Mouse (Mus musculus) bone marrow macrophage, adult 2 months (primary cell): ENCODE measurements around the gene Map7. TPM values are rescaled to one million over a fixed set of nuclear protein-coding genes. Genes with fewer than 3 reads are reported as not detected.

Experiments
- H3K27ac ChIP-seq: 2 replicates; pipeline ENCODE4 v1.5.1; 2012; ENCODE audit warnings: low read depth, low read length; ENCODE audit not compliant: insufficient read depth
- H3K4me1 ChIP-seq: 2 replicates; pipeline ENCODE4 v1.6.1; 2012; ENCODE audit warnings: low read length; ENCODE audit not compliant: control insufficient read depth, insufficient read depth
- H3K4me3 ChIP-seq: 2 replicates; pipeline ENCODE4 v1.5.1; 2012; ENCODE audit warnings: mild to moderate bottlenecking, low read length, moderate library complexity; ENCODE audit not compliant: insufficient read depth
- CTCF ChIP-seq: IDR thresholded peaks from 2 replicates; pipeline ENCODE4 v1.5.1; 2012; ENCODE audit warnings: low read depth, mild to moderate bottlenecking, low read length, moderate library complexity
- POLR2A ChIP-seq: IDR thresholded peaks from 2 replicates; pipeline ENCODE4 v1.6.1; 2012; ENCODE audit warnings: mild to moderate bottlenecking, low read depth, low read length, borderline replicate concordance
- polyA plus RNA-seq: library from polyadenylated mRNA; stranded (reverse); fragments of >200 nt; gene quantifications from 2 replicates; pipeline ENCODE4 v1.2.4, GENCODE M21; 2012; ENCODE audit not compliant: missing spikeins, insufficient read depth, insufficient read length

The Map7 gene
- 0.55 TPM in 1 of 2 replicates, not detected in the other for polyA plus RNA-seq

DNA sequence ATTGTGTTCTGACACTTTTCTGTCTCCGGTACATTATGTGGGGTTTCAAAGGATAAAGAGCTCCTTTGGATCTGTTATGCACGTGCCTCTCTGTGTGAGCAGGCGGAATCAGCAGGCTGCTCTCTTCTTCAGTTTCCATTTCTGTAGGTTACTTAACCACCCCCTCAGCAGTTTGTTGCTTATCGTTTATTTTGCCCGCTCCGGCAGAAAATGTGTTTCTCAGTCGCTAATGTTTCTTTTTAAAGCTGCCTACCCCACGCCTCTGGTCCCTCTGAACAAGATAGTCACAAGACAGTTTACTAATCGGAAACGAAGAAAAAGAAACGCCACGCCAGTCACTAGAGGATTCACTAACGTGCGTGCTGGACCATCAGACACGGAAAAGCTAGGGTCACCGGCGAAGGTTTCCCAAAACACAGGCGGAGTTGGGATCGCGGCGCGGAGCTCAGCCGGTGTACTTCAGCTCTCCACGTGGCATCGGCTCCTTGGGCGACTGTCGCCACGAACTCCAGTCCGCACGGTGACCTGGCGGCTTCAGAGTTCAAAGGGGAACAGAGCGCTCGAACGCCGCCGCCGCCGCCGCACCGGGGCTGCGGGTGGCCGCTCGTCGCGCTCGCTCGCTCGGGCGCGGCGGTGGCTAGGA lies at the start of gene Map7:
Gene Map7, plus strand, starts transcription at position 342 of the 643 bp plus-strand sequence.
- Histone ChIP-seq H3K4me1 (no peaks in the 10 kb centered on the region), H3K4me3 (peak within 1 kb of the TSS; percentile 54), H3K27ac (no peak within 1 kb of the TSS)
- no peak for TF ChIP-seq CTCF
- no peak for TF ChIP-seq POLR2A

GRCm38 (mm10) chr10:20101456-20101855 lies 46.8 kb upstream of the Map7 start:
- Histone ChIP-seq H3K4me3 (no peak overlapping the region), H3K27ac (no peak overlapping the region), H3K4me1 (peaks cover 27% of the 10 kb centered on the region)
- no peak for TF ChIP-seq POLR2A
- no peak for TF ChIP-seq CTCF

GRCm38 (mm10) chr10:20104271-20104931 lies 43.9 kb upstream of the Map7 start:
- H3K27ac ChIP-seq: peak overlapping the region; percentile 79
- TF ChIP-seq CTCF (no peak), POLR2A (no peak)
- H3K4me3 ChIP-seq: 0 out of 2 replicates have a peak overlapping the region, but pooled peaks have one; percentile 4
- peaks cover 28% of the 10 kb centered on the region for H3K4me1 ChIP-seq

DNA sequence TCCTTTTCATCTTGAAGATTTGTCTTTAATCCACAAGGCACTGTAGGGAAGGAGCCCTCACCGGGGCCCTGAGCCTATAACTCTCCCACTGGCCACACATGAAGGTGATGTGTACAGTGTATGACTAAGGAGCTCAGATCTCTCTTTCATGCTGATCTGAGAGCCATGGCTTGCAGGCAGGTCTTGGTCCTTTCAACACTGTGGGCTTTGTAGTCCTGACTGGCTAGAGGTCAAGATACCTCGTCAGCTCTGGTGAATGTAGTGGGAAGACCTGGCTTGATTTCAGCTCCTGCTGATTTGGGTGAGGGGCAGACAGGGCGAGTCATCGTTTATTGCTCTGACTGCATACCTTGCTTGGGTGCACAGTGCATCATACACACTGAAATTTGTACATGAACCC lies 42.7 kb upstream of the Map7 start:
- no peak for TF ChIP-seq CTCF
- TF ChIP-seq POLR2A: no peak
- Histone ChIP-seq H3K27ac (peak overlapping the region; percentile 79), H3K4me3 (no peak overlapping the region), H3K4me1 (peaks cover 28% of the 10 kb centered on the region)

DNA sequence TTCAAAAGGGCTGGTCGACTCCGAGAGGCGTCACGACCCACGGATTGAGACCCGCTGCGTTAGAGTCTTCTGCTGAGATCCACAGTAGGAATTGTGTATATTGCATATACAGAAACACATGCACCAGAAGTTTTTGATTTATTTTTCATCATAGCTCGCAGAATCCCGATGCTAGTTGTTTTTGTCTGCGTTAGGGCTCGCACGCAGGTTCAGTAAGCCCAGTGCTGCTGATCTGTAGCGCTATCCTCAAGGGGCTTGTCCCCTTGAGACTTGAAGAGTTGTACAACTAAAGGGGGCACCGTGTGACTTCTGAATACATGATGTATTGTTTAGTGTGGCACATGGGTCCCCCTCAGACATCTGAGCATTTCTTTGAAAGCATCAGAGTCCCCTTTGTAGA lies 41.2 kb upstream of the Map7 start:
- Histone ChIP-seq H3K4me1 (peaks cover 28% of the 10 kb centered on the region), H3K27ac (no peak overlapping the region), H3K4me3 (no peak overlapping the region)
- TF ChIP-seq POLR2A (no peak), CTCF (no peak)

DNA sequence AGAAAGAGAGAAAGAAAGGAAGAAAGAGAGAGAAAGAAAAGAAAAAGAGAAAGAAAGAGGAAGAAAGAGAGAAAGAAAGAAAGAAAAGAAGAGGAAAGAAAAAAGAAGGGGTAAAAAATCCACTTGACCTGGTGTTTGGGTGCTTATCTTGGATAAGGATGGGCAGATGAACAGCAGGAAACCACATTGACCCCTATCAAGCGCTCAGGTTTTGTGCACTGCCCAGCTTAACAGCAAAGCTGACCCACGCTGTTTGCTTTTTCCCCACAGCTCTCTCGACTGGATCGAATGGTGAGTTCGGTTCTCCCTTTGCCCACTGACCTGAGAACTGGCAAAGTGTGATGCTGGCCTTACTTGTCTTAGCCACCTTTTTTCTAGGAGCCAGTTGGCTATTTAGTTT lies 36.8 kb upstream of the Map7 start:
- Histone ChIP-seq H3K27ac (no peak overlapping the region), H3K4me1 (peaks cover under 1% of the 10 kb centered on the region; the same call in 1 of the 2 replicates), H3K4me3 (no peak overlapping the region)
- TF ChIP-seq CTCF (no peak), POLR2A (no peak)

DNA sequence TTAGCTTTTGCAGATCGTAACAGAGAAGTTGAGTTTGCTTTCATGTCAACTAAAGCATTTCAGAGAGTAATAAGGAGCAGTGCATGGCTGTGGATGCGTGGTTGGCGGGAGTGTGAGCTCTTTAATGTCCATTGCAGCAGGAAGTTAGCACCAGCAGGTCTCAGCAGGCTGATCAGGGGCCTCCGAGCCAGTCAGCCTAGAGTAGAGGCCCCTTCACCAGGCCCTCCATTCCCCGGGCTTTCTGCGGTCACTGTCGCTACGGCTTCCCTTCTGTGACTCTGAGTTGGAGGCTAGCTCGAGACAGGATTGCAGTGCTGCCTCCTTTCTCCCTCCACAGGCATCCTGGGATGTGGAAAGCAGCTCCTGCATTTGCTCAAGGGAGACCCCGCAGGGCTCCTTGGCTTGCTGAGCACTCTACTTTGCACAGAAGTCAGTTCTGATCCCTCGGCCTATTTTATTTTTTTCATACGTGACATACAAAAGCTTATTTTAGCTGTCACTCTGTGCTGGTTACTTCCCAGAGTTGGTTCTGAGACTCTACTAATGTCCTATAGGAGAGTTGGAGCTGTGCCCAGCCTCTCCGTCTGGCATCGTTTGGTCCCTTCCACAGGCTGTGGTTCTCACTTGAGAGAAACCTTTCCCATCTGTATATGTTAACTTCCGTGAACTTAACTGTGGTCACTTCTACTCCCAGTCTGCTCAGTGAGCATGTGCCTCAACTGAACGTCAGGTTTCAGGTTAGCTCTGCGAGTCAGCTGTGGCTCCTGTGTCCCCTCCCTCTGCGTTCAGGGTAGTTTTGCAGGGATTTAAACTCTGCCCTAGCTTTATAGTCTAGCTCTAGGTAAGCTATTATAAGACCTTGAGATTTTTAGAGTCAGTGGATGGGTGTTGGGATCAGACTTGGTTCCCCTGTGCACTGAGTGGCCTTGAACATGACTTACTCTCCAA lies 36.0 kb upstream of the Map7 start:
- H3K27ac ChIP-seq: no peak overlapping the region
- H3K4me1 ChIP-seq: no peaks in the 10 kb centered on the region
- TF ChIP-seq CTCF: no peak
- no peak for TF ChIP-seq POLR2A
- no peak overlapping the region for H3K4me3 ChIP-seq

- no peak overlapping the region for H3K4me3 ChIP-seq
- TF ChIP-seq CTCF: no peak
- TF ChIP-seq POLR2A: no peak
- peaks cover 10% of the 10 kb centered on the region for H3K4me1 ChIP-seq
- H3K27ac ChIP-seq: no peak overlapping the region
These were observed 28.5 kb upstream of the Map7 start for GRCm38 (mm10) chr10:20119504-20120425.

- TF ChIP-seq CTCF (no peak), POLR2A (no peak)
- Histone ChIP-seq H3K27ac (no peak overlapping the region), H3K4me1 (peaks cover 10% of the 10 kb centered on the region)
These were observed 26.3 kb upstream of the Map7 start for GRCm38 (mm10) chr10:20121981-20122380.

More at GRCm38 (mm10) chr10:20121981-20122380, 26.3 kb upstream of the Map7 start:
- H3K4me3 ChIP-seq: no peak overlapping the region
